Mouse (Mus musculus) gonadal fat pad, adult 2 months (tissue): Measurements from ENCODE around the gene Dcbld1. TPM values are rescaled to one million over a fixed set of nuclear protein-coding genes. Genes with fewer than 3 reads are reported as not detected.

ENCODE experiments used
- DNase-seq: peaks from one replicate; pipeline ENCODE4 v3.0.0-alpha.2; 2012; ENCODE audit warnings: low read depth
- polyA plus RNA-seq: library from polyadenylated mRNA; depleted of rRNA; stranded (reverse); fragments of >200 nt; gene quantifications from 2 replicates; pipeline ENCODE4 v1.2.3, GENCODE M21; 2012; rRNA removed

The Dcbld1 gene
- 6.0 and 7.9 TPM in 2 replicates for polyA plus RNA-seq

GRCm38 (mm10) chr10:52233301-52233968 is at the start of gene Dcbld1:
Gene Dcbld1, plus strand, starts transcription at chr10:52233619.
- no peak for DNase-seq

- no peak for DNase-seq
These were observed 47.5 kb upstream of the Dcbld1 start for GRCm38 (mm10) chr10:52185900-52186299.

GRCm38 (mm10) chr10:52194957-52195852 is 38.2 kb upstream of the Dcbld1 start, which contains the start of gene Ros1:
Gene Ros1, minus strand, starts transcription at chr10:52195244.
- DNase-seq, result no peak

DNA sequence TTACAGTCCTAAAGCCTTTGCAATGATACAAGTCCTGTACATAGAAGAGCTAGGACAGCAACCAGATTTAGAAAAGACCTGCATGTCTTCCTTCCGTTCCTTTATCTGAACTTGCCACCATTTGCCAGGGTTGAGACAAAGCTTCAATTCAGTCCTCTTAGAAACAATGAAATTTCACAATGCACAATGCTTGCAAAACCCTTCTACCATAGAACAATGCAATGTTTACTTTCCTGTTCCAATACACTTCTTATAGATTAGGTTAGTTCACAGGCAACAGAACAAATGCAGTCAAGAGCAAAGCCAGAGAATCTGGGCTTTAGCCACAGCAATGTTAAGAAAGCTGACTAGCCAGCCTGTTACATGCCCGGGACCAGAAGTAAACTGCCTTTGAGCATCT is 29.4 kb upstream of the Dcbld1 start:
- DNase-seq, result peak; percentile 90

DNA sequence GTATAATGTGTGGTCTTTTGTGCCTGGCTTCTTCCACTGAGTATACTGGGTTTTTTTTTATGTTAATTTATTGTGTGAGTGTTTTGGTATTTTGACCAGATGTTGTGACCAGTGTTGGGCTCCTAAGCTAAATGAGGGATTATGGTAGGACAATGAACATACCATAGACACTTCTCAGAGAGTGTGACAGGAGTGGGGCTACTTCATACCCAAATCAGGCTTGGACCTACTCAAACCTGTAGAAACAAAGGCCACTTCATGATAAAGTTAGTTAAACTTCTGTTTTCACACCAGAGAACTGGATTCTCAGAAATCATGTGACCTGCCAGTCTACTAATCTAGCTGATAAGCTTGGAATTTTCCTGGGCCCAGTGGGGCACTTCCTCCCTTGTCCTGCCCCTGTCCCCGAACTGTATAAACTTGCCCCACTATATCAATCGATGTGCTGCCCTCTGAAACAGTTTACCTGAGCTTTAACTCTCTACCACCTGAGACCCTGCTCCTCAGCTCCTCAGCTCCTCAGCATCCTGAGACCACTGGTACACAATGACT is 18.1 kb upstream of the Dcbld1 start:
- DNase-seq, result no peak

DNA sequence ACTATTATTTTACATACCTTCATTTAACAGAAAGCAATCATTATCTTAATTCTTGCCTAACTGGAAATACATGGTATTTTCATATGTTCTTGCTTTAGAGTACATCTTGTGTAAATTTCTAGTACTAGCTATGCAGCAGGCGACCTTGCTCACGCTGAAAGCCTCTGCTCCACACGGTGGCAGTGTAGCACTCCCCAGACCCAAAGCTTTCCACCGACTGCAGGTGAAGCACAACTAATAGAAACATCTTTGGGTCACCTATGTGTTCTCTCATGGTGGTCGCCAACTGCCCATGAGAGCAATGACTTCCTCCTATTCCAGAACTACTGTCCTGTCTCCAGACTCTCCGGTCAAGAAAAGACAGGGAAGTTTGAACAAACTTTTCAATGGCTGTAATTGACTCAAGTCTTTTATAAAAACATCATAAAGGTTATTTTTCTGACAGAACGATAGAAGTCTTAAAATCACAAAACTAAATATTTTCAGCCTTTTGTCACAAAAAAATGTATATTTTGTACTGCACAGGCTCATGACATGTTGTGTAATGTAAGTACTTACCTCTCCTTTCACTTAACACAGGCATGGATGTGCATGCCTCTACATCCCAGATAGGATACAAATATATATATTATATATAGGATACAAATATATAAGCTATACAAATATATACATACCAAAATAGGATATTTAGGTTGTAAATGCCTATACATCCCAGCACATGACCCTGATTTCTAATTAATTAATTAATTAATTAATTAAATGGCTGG is 16.4 kb upstream of the Dcbld1 start:
- DNase-seq, result no peak

- no peak for DNase-seq
These were observed 15.9 kb upstream of the Dcbld1 start for GRCm38 (mm10) chr10:52217564-52217934.

- DNase-seq, result no peak
These were observed 13.8 kb upstream of the Dcbld1 start for GRCm38 (mm10) chr10:52219600-52219999.

- no peak for DNase-seq
These were observed 933 bp upstream of the Dcbld1 start for GRCm38 (mm10) chr10:52232196-52233176.

GRCm38 (mm10) chr10:52233969-52234653 is 692 bp downstream of the Dcbld1 start:
- DNase-seq, result no peak

- DNase-seq, result no peak
These were observed 1.2 kb downstream of the Dcbld1 start for GRCm38 (mm10) chr10:52234654-52234981.

GRCm38 (mm10) chr10:52235461-52235860 is 2.0 kb downstream of the Dcbld1 start:
- no peak for DNase-seq

- no peak for DNase-seq
These were observed 8.6 kb downstream of the Dcbld1 start for GRCm38 (mm10) chr10:52242015-52242414.

GRCm38 (mm10) chr10:52242680-52243323 is 9.4 kb downstream of the Dcbld1 start:
- no peak for DNase-seq

DNA sequence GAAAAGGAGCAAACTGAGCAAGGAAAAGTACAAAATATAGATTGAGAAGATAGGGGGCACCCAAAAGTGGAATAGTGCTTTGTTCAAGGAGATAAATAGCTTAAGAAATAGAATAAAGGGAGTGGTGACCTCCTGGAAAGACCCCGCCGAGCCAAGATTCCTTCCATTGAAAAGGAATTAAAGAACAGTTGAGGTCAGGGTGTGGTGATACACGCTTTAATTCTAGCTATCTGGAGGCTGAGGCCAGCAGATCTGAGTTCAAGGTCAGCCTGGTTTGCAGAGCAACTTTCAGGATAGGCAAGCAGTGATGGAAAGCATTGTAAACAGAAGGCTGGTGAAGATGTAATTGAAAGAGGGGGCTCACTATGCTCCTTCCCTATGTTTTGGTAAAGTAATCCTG is 12.8 kb downstream of the Dcbld1 start:
- DNase-seq, result no peak

DNA sequence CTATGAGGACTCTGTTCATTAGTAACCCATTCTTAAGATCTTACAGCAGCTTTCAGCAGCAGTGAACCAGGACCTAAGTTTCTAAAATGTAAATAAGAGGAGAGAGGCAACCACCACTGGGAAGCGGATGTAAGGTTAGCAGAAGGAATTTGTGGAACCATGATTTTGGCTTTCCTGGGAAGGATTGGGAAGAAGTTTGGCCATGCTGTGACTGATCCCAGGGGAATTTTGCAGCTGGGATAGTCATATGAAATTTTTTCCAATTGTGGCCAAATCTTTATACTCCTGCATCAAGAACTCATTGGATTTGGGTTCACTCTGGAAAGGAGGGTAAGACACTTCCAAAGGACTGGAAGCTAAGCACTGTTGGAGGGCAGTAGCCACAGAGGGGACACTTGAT is 18.8 kb downstream of the Dcbld1 start:
- DNase-seq, result no peak

GRCm38 (mm10) chr10:52253426-52253825 is 20.0 kb downstream of the Dcbld1 start:
- peak; percentile 98 for DNase-seq

DNA sequence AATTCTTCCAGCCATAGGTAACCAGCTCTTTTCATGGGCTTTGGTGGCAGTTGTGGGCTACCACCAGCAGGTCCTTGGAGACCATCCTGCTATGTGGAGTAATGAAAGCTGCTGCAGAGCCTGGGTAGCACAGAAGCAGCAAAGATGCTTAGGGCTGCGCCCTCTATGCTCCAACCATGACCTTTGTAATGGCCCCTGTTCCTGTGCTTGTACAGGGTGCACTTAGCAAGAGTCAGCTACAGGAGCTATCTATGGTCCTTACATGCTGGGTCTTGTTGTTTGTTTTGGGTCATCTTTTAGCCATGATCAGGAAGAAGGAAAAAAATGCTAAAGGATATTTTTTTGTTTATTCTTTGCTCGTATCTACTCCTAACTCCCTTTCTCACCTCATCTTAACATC is 24.3 kb downstream of the Dcbld1 start:
- no peak for DNase-seq

DNA sequence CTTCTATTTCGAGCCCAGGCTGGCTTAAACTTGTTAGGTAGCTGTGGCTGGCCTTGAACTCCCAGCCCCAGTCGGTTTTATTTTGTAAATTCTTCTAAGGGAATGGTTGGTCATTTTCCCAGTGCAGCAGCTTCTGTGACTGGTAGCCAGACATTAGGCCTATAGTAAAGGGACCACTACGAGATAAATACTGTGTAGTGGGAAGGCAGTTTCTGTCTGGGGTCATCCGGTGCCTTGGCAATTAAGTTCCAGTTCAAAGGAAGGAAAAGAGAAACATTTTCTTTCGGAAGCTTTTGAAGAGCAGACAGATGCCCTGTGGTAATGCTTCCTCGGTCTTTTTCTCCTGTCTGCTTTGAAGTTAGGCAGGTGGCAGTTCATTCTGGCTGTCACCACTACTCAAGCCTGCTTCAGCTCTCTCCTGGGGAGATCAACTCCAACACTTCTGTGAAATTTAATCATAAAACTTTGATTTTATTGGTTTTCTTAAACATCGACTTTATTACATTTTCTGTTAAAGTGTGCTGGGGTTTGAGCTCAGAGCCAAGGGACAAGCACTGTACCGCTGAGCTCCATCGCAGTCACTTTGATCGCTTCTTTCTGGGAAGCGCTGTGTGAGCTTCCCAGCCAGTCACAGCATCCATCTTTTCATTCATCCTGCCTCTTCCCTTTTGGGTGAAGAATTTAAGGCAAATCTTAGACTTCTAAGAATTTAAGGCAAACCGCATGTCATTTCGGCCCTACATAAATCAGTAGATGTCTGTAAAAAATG is 24.9 kb downstream of the Dcbld1 start:
- DNase-seq, result no peak
